Mouse (Mus musculus): ENCODE results near the gene 1700016K19Rik.

1700016K19Rik gene

GRCm38 (mm10) chr11:75999440-76000155 is at the start of gene 1700016K19Rik:
Gene 1700016K19Rik, plus strand, starts transcription at chr11:75999912.
- peak; percentile 66 to 84 for DNase-seq (ENCODE audit: low spot score in 2 of 2)

GRCm38 (mm10) chr11:75950459-75950858 is 49.3 kb upstream of the 1700016K19Rik start:
- DNase-seq (ENCODE audit: low spot score in 2 of 2): no peak

GRCm38 (mm10) chr11:75951895-75952294 is 47.8 kb upstream of the 1700016K19Rik start:
- no peak for DNase-seq (ENCODE audit: low spot score in 2 of 2)

- DNase-seq (ENCODE audit: low spot score in 2 of 2): no peak
These were observed 44.8 kb upstream of the 1700016K19Rik start for GRCm38 (mm10) chr11:75954896-75955295.

GRCm38 (mm10) chr11:75956651-75957050 is 43.1 kb upstream of the 1700016K19Rik start:
- no peak for DNase-seq (ENCODE audit: low spot score in 2 of 2)

- DNase-seq (ENCODE audit: low spot score in 2 of 2): no peak
These were observed 42.4 kb upstream of the 1700016K19Rik start for GRCm38 (mm10) chr11:75957124-75957832.

- DNase-seq (ENCODE audit: low spot score in 2 of 2): no peak
These were observed 37.9 kb upstream of the 1700016K19Rik start for GRCm38 (mm10) chr11:75961782-75962181.

GRCm38 (mm10) chr11:75963730-75964475 is 35.8 kb upstream of the 1700016K19Rik start:
- no peak for DNase-seq (ENCODE audit: low spot score in 2 of 2)

- DNase-seq (ENCODE audit: low spot score in 2 of 2): no peak
These were observed 35.3 kb upstream of the 1700016K19Rik start for GRCm38 (mm10) chr11:75964476-75964730.

GRCm38 (mm10) chr11:75965674-75966400 is 33.9 kb upstream of the 1700016K19Rik start:
- DNase-seq (ENCODE audit: low spot score in 2 of 2): no peak

- peak; percentile 73 to 84 for DNase-seq (ENCODE audit: low spot score in 2 of 2)
These were observed 33.0 kb upstream of the 1700016K19Rik start for GRCm38 (mm10) chr11:75966401-75967372.

GRCm38 (mm10) chr11:75968761-75969160 is 31.0 kb upstream of the 1700016K19Rik start:
- no peak for DNase-seq (ENCODE audit: low spot score in 2 of 2)

GRCm38 (mm10) chr11:75970629-75971028 is 29.1 kb upstream of the 1700016K19Rik start:
- DNase-seq (ENCODE audit: low spot score in 2 of 2): no peak

GRCm38 (mm10) chr11:75972188-75972587 is 27.5 kb upstream of the 1700016K19Rik start:
- DNase-seq (ENCODE audit: low spot score in 2 of 2): no peak

GRCm38 (mm10) chr11:75972916-75973567 is 26.7 kb upstream of the 1700016K19Rik start:
- no peak for DNase-seq (ENCODE audit: low spot score in 2 of 2)

- DNase-seq (ENCODE audit: low spot score in 2 of 2): no peak
These were observed 25.7 kb upstream of the 1700016K19Rik start for GRCm38 (mm10) chr11:75973988-75974387.

GRCm38 (mm10) chr11:75976748-75977147 is 23.0 kb upstream of the 1700016K19Rik start:
- peak in 1 of 2 experiments; percentile 2 for DNase-seq (ENCODE audit: low spot score in 2 of 2)

GRCm38 (mm10) chr11:75978051-75978450 is 21.7 kb upstream of the 1700016K19Rik start:
- no peak for DNase-seq (ENCODE audit: low spot score in 2 of 2)

- no peak for DNase-seq (ENCODE audit: low spot score in 2 of 2)
These were observed 19.3 kb upstream of the 1700016K19Rik start for GRCm38 (mm10) chr11:75980413-75980812.

GRCm38 (mm10) chr11:75983194-75983593 is 16.5 kb upstream of the 1700016K19Rik start:
- no peak for DNase-seq (ENCODE audit: low spot score in 2 of 2)
